Mouse (Mus musculus): ENCODE measurements around the gene Chmp2a.

DNA sequence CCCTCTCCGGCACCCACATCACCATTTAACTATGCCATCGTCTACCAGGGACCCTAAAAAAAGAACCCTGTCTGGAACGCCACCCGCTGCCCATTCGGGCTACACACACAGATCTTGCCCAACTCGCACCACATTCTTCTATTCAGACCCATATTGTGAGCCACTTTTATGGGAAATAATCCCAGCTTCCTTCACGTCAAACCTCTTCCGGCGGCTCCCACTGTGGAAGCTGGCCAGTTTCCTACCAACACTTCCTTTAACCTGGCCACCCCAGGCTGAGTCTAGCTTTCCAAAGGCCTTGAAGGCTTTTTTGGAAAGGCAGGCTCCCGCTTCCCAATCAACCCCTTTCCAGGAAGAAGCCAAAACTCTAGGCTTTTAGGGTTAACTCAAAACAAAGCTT, 28.1 kb downstream of the Chmp2a start:
- TF ChIP-seq POLR2A (IDR thresholded peaks at IDR 0.05; ENCODE audit: low read depth, low read length) (no peak), CTCF (IDR thresholded peaks at IDR 0.05; ENCODE audit: extremely low read depth, insufficient read depth, insufficient read length, insufficient replicate concordance) (no peak)

Measured in spleen, adult 2 months (tissue).